Mouse (Mus musculus) T-helper 17 cell (primary cell): Measurements from ENCODE around the gene Il1r1.

Experiments
- in situ Hi-C, 2 experiments: fragments of 300-600 bp; cut with MboI, MseI; formaldehyde crosslinking; loops; 1 replicate in 1 of 2; 2 replicates in 1 of 2; pipeline ENCODE4 v1.15.1; 2025; ENCODE audit warnings: high pct_unique_total_duplicates in 2 of 2

The Il1r1 gene

DNA sequence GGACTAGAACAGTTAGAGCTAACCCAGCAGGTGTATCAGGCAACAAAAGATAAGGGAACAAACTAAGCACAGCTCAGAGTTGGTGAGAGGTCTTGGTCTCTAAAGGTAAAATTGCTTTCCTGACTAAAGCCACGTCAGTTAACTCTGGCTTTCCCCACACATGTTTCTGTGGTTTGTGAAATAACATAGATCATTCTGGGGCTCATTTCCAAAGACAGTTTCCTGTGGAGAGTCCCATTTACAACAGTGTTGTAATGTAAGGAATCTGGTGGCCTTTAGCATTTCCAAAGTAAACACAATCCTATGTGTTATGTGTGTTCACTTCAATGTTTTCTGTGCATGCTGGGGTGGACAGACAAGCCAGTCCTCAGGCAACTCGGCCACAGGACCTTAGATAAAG lies 134.9 kb downstream of the Il1r1 start:
- in situ Hi-C loops, result loop anchor here in 1 of 2 experiments (5.0 kb wide), 1 partner anchor 227 kb away; no protein-coding TSS in a partner anchor

DNA sequence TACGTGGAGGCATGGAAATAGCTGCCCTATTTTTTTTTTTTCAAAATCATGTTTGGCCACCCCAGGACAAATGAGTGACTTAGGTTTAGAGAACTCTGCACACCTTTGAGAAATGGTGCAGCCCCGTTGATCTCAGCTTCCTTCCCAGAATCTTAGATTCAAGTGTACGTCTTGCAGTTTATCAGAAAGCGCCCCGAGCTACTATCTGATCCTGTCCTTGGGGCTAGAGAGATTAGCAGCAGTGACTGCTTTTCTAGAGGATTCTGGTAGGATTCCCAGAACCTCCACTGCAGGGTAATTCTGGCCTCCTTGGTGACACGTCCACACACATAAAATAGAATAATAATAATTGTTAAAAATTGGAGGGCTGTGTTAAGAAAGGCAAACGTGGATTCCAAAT lies 136.1 kb downstream of the Il1r1 start:
- in situ Hi-C loops, result no loop called here

DNA sequence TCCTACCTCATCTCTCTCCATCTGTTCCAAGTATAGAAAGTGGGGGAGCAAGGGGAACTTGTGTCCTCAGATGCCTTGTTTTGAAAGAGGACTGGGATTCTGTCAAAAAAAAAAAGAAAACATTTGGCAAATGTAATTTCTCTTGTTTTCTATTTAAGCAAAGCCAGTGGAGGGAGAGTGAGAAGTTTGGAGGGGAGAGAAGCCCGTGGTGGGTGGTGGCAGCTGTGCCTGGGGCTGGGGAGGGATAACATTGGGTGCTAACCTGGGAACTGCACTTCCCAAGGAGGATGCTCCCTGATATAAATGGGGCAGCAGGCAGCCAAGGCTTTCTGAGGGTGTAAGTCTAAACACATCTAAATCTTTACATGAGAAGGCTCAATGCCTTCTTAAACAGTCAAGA lies 136.7 kb downstream of the Il1r1 start:
- in situ Hi-C loops, result no loop called here

DNA sequence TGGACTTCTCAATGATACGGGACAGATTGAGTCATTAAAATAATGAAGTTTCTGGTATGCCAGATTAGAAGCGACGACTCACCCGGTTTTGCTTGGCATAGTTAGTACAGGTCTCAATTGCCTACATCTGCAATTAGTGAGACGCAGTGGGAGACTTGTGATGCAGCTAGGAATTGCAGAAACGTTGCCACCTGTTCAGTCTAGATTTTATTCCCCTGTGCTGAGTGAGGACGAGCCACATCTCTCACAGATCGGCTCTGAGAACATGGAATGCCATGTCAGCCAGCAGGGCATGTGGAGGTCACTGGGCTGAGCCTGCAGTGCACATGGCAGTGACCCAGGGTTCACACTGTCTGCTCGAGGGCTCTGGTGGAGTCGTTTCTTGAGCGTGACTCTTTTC lies 137.9 kb downstream of the Il1r1 start:
- in situ Hi-C loops, result no loop called here
